Mouse (Mus musculus) thymus, postnatal 4 days (tissue): ENCODE data around the gene Slc25a51.
"Not testable (repeated sequence)": the region's sequence is repeated elsewhere in the genome, so short reads cannot be mapped to it uniquely, and the experiment has no call there.

Source experiments
- DNase-seq: peaks from one replicate; pipeline ENCODE4 v3.0.0; 2021

Gene Slc25a51

DNA sequence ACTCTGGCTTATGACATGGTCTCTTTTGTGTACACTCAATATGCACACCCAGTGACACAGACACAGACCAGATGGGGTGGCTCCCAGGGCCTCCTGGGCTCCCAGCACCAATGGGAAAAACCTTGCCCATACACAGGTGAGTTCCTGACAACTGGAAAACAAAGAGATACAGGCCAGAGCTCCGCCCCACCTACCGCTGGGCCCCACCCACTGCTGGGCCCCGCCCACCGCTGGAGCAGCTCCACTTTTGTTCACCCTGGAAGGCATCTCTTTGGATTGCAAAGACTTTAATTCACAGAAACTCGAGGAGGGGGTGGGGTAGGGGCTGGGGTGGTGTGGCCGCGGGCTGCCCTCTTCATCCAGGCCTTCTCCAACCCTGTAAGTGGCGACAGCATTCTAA is 14.8 kb upstream of the Slc25a51 start:
- DNase-seq, result peak; percentile 27

DNA sequence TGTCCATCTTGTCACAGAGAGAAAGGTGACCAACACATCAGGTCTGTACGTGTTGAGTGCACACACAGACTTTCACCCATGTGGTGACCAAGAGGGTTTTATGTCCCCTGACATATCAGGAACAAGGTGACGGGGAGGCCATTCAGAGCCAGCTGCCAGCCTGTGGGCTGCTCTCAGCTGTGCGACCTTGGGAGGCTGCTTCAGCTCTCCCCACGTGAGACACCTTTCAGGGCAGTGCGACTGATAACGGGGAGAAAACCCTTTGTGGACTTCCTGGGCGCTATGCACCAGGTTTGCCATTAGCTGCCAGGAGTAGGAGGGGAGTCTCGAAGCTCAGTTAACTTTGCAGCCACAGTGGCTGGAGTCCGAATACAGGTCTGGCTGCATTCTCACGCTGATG is 14.1 kb upstream of the Slc25a51 start:
- DNase-seq, result no peak

DNA sequence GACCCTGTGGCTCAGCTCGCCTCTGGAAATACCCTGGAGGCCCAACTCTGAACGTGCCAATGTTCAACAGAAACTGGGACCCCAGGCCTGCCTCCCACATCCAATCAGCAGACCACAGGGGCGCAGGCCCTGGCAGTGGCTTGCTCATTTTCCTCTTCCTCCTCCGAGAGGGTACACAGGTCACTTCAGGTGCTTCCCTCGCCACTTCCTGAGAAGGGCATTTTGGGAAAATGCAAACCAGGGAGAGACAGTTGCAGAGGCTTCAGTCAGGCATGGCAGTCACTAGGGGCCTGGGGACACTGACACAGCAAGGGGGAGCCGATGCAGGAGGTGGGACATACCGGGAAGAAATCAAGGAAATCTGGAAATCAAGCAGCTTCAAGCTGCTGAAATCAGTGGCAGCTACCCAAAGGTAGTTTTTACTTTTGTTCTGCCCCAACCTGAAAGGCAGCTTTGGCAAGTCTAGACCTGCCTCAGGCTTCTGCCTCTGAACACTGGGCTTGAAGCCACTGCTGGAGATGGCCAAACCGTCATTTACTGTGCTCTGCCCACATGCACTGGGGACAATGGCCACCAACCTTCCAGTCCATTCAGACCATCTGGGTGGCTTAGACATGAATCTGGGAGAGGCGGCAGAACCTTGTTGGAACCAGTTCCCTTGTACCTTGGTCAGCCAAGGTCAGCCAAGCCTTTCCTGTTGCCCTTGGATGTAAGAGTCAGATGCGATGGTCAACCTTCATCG is 13.1 kb upstream of the Slc25a51 start:
- DNase-seq, result no peak

DNA sequence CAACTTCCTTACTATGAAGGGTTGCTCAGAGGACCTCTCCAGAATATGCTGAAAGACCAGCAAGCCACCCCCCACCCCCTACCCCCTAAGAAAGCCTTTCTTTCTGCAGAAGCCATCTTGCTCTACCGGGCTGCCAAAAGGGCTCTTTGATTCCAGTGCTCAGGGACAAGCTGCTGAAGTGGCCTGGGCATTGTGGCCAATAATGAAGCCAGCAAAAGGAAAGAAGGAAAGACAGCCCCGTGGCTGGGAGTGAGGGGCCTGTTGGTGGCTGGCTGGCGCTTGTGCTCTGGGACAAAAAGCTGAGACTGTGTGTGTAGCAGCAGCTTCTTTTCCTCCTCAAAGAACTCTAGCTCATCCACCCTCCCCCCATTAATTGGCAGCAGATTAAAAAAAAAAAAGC is 12.2 kb upstream of the Slc25a51 start:
- DNase-seq, result no peak

DNA sequence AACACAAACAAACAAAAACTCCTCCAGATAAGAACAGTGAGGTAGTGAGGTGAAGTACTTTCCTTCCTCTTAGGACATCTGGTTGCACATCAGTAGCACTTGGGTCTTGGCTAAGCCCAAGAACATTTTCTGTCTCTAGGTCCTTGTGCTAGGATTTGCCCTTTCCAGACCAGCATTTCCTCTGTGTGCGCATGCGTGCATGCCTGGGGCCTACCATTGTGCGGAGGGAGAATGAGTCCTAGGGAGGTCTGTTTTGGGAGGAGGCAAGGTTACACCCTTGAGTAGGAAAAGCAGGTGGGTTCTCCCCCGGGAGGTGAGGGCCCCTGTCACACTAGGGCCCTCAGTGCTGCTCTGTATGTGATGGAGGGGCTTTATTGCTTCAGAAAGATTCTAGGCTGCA is 10.5 kb upstream of the Slc25a51 start:
- DNase-seq, result no peak

DNA sequence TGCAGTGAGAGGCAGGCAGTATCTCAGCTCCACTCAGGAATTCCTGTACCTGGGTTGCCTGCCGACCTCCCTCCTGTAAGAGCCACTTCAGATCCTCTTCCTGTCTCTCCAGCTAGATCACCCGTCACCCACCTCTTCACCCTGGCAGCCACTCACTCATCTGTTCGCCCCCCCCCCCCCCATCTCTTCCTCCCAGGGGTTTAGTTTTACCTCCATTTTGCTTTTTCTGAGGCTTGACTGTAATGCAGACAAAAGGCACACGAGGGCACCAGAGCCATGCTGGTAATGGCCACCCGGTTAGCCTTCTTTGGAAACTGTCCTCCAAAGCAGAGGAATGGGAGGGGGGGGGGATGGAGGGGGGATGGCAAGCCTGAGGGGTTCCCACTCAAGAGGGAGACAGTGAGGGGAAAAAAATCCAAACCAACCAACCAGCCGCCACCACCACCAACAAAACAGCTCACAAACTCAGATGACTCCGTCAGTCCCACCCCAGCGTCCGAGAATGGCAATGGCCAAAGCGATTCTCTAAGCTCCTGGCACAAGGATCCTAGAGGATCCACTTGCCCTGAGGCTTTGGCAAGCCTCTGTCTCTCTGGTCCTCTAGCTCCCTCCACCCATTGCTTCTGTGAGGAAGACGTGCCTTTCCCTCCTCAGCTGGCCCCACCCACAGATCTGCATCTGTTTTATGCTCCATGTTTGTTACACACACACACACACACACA is 9.8 kb upstream of the Slc25a51 start:
- peak; percentile 80 for DNase-seq

DNA sequence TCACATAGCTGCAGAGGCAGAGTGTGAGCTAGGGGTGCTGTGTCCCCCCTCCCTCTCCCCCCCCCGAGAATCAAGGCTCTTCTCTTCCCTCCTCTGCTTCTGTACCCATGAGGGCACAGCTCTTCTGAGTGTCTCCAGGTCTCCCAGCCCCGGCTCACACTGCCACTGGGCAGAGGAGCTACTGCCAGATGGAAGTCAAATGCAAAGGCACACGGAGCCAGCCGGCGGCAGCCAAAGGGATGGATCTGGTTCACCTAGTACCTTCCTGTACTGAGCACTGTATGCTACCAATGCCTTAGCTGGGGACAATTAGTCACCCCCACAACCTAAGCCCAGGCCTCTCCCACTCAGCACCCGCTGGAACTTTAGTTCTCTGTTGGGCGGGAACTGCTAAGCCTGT is 7.7 kb upstream of the Slc25a51 start:
- no peak for DNase-seq

DNA sequence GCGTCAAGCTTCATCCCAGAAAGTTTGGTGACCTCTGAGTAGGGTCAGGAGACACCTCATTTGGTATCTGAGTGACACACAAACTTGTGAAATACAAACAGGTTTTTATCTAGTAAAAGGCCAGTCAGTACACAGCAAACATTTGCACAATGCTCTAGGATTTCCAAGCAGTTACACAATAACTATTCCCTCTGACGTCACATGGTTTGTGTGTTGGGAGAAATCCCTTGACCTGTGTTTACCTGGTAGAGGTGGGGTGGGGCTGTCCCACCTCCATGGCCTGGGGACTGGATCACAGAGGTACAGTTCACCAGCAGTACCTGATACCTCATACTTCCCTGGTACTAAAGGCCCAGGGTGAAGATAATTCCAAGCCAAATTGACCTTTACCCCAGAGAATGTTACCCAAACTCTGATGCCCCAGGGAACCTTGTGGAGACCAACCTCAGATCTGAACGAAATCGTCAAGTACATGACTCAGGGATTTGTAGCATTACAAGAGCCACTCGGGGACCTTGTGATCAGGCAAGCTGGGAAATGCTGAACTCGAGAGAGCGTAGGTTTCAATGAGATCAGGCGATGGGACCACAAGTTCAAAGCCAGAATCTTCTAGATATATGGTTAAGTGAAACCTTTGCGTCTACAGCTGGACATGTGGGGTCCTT is 5.2 kb upstream of the Slc25a51 start:
- no peak for DNase-seq

DNA sequence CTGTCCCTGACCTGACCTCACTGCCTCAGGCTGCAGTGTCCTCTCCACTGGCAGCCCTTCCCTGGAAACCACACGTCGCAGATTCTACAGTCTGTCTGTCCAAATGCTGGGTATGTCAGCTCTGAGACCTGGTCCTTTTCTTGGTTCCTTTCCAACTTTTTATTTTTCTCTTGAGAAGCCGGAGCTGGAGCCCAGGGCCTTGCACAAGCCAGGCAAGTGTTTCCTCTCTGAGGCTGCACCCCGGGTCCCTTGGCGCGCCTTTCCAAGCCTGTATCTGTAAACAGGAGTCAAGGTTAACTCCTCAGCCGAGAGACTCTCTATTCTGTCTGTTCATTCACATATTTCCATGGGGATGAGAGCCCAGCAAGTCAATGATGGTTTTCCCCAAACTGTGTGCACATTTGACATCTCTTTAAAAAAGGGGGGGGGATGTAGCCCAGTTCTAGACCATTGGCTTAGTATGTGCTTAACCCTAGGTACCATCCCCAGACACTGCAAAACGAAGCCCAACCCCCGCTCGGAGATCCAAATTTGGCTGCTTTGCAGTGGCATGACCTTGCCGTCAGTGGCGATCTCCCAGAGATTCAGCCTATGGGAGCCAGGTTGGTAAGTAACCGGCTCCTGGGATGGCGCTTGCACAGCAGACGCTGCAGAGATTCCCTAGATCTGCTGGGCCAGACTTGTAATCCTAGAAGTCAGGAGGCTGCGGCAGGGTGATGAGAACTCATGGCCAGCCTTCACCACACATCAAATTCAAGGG is 4.0 kb upstream of the Slc25a51 start:
- no peak for DNase-seq

DNA sequence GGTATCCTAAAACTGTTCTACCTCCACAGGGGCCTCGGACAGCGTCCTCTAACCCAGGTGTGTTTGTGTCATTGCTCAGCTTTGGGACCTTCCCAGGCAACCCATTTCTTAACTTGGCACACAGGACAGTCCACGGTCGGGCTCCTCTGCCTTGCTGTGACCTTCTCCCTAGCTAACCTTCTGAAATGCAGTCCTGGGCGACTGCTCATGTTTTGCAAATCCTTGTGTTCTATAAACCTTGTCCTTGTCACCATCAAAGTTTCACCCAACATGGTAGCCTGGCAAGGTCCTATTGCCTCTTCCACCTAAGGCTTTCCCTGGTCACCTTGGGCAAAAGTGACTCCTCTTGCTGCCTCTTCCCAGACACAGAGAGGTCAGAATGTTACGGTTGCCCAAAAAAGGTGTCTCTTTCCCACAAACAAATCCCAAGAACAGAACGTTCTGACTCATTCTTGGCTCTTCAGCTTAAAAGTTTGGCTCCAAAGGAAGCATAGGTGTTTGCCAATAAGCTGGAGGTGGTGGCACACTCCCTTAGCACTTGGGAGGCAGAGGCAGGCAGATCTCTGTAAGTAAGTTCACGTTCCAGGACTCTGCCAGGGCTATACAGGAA is 2.7 kb upstream of the Slc25a51 start:
- no peak for DNase-seq

DNA sequence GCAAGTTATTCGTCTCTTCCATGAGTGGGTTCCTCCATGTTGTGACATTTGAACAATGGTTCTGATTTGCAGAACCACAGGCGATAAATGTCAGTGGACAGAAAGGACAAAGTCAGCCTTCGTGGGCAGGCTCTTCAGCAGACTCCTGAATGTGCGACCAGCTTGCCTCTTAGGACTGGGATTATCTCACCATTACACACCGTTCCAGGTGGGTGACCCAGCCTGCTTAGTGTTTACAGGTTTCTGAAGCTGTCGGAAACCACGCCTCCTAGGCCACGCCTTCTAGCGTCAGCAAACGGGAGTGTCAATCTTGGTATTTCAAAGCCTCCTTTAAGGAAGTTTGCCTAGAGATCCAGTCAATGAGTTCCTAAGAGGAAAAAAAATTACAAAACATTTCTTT is 704 bp upstream of the Slc25a51 start:
- DNase-seq, result peak; percentile 87

DNA sequence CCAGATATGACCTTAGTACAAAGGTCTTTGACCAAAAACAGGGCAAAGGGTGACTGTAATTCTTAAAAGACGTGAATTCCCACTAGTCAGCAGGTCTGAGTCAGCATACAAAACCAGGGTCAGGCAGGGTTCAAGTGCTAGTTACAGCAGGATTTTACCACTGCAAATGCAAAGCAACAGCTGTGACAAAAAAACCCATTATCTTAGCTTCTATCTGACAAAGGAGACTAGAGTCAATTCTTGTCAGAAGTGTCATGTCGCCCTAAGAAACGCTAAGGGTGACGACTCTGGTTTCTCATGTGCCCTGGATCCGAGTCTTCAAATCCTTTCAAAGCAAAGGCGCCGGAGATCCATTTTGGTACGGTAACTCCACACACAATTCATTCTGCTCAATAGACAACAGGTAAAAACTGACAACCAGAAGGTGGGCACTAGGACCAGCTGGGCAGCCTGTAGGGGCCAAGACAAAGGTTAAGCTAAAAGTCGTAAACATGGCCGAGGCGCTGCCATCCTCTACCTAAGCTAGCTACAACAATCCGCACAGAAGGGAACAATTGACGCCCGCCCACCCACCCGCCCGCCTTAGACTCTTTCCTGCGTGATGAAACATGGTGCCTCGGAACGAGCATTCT is 747 bp downstream of the Slc25a51 start:
- DNase-seq, result no peak

DNA sequence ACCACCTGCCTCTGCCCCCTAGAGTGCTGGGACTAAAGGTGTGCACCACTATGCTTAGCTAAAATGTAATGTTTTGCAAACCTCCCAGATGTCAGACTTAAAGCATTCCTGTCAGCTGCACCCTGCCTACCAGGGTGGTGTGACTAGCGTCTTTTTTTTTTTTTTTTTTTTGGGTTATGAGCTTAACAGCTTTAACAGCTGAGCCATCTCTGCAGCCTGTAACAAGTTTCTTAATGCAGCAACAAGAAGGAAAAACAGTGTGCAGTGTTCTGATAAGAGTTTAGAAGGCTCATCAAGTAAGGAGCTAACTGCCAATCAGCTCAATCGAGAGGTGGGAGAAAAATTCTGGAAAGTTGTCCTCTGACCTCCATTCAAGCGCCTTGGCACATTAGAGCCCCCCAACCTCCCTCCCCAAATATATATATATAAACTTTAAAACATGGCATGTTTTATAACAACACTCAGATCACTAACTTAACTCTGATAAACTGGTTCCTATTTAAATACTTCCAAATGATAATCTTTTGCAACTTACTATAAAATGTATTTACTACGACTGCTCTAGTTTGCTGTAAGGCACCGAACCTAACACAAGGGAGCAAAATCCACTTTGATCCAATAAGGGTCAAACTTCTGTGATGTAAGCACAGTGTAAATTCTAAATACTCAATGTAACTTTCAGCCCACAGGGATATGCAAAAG is 1.4 kb downstream of the Slc25a51 start:
- DNase-seq, result no peak

DNA sequence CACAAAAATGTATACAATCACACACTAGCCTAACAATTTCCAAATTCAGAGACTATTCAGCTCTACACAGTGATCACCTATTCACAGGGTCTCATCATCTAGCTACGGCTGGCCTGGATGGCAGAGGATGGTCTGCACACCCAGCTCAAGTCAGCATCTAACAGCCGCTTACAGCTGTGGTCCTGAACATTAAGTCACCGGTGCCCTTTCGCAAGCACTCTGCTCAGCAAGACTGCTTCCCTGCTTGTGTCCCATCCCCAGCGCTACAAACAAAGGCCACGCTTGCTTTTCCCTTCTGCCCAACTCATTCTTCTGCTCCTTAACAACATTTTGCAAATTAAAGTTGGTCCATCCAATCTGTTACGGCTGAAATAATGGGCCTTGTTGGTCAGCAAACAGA is 2.2 kb downstream of the Slc25a51 start:
- DNase-seq, result no peak

DNA sequence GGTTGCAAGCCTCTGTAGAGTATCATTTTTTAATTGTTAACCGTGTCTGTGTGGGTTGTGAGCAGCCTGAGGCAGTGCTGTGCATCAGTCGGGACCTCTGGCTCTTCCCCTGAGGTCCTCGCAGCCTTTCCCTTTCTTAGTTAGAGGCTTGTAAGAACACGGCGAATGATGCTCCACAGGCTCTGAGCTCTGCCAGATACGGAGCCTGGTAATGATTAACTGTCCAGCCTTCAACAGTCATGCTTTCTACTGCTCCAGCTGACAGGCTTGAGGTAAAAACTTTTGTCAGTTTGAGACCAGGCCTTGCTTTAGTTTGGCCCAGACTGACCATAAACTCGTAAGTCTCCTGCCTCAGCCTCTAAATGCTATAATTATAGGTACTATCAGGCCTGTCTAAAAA is 3.3 kb downstream of the Slc25a51 start:
- DNase-seq, result no peak

DNA sequence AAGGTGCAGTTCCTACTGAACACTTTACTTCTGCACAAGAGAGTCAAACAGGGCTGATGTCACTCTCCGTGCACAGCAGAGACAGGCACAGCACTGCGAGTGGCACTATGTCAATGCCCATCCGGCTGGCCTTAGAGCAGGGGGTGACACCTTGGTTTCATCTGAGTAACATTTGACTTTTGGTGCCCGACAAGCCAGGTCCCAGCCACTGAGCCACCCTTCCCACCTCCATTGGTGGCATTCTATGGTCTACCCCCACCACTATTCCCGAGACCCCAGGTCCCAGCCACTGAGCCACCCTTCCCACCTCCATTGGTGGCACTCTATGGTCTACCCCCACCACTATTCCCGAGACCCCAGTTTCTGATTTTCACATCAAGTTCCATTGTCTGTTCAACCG is 4.5 kb downstream of the Slc25a51 start:
- no peak for DNase-seq

DNA sequence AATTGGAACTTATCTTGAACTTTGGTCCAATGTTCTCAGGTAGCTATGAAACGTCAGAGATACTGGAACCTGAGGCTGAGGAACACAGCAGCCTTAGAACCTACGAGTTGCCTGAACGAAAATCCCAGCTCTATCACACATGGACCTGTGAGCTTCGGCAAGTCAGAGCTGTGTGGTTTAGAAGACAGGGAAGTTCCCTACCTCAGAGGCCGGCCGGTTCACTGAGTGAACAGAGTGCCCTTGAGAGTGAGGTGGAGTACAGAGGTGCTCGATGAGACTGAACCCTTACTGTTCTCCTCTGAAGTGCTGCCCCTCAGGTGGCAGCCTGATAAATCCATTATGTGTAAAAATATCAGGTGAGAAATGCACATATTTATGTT is 5.1 kb downstream of the Slc25a51 start:
- no peak for DNase-seq

DNA sequence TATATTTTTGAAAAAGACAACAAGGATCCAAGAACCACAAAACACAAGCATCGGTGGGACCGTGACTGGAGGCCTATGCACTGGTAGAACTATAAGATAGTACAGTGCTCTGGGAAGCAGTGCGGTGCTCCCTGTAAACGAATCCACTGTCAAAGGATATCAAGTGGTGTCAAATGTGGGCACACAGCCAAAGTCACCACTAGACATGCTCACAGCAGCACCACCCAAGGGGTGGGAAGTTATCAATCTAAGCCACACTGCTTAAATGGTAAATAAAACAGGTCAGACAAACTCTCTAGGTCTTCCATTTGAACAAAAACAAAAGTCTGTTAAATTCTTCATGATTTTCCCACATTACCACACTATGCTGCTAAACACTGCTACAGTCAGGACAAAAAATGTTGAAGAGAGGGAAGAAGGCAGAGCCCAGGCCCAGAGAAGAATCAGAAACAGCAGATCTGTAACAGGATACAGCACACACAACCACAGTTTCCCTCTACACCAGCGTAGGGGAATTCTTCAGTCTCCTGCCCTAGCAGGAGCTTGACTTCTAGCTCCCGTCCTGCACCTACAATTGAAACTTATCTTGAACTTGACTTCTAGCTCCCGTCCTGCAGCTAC is 5.6 kb downstream of the Slc25a51 start:
- DNase-seq, result no peak

DNA sequence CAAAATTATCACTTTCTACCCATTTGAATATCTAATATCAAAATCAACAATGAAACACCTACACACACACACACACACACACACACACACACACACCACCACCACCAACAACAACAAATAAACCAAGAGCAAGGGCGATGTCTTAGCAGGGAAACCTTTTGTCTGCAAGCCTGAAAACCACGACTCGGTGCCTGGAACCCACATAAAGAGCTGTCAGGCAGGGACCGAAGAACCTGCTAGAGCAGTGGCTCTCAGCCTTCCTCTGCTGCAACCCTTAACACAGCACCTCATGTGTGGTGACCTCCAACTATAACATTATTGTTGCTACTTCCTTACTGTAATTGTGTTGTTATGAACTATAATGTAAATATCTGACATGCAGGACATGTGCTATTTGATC is 6.3 kb downstream of the Slc25a51 start:
- no peak for DNase-seq

DNA sequence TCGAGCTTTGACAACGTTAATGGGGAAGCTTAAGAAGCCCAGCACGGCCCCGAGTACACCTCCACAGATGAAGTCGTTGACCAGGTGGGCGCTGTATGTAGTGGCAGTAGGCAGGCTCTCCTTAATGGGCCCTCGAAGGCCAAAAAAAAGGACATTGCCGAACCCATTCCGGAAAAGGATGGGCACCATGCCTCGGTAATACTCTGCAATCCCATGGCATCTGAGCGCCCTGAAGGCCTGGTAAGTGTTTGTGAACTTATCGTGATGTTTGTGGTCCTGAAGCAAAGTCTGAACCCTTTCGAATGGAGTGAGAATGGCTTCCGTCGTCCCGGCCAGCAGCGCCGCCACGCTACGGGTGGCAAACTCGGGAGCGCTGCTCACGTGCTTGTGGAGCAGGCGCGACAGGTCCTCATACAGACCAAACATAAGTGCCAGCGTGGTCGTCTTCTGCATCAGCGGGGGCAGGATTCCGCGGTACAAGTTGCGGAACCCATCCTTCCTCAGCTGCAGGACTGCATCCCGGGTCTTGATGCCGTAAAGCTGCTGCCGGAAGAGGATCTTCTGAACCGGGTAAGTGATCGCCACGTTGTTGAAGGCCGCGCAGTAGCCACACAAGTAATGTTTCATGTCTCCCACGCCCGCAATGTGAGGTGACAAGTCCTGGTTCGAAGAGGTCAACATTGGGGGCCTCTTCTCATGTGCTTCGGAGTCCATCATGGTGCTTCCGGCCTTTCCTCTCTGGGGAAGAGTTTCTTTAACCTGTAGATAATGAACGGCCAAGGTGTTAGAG is 8.9 kb downstream of the Slc25a51 start:
- no peak for DNase-seq

DNA sequence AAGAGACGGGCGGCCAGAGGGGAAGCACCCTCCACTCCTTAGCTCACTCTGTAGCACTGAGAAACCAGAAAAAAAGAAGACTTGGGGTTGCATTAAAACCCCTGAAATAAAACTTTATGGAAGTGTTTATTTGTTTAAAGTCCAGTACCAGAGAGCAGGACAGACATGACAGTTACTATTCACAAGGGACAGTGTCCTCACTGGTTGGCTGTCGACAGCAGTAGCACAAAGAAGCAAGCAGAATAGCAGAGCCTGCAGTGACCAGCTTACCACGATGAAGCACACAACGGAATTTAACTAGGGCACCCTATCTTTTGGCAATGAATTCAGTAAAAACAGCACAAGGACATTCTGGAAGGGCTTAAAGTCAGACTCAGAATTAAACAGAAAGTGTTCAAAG is 10.3 kb downstream of the Slc25a51 start:
- DNase-seq, result not testable (repeated sequence)
